Mouse (Mus musculus) hindbrain, embryonic 16.5 days (tissue): Measurements from ENCODE around the gene Lyrm2. TPM values are rescaled to one million over a fixed set of nuclear protein-coding genes. Genes with fewer than 3 reads are reported as not detected.
A peak's percentile ranks its signal among the peaks of the same experiment; 100 is the strongest.

Source experiments
- ATAC-seq: fragments of 200-750 bp; cut with Nextera tagmentation; 2 replicates; pipeline ENCODE4 v1.8.0; 2017; ENCODE audit warnings: moderate TSS enrichment, moderate library complexity
- H3K27ac ChIP-seq: fragments of 300-500 bp; sonication (generic); 2 replicates; pipeline ENCODE4 v1.5.1; 2014; ENCODE audit warnings: low read depth, mild to moderate bottlenecking, control low read depth, low read length, moderate library complexity
- H3K27me3 ChIP-seq: fragments of 300-500 bp; sonication (generic); replicated peaks from 2 replicates; pipeline ENCODE4 v1.6.1; 2014; ENCODE audit warnings: low read length; ENCODE audit not compliant: control insufficient read depth, insufficient read depth
- H3K36me3 ChIP-seq: fragments of 300-500 bp; sonication (generic); 2 replicates; pipeline ENCODE4 v1.6.1; 2014; ENCODE audit warnings: mild to moderate bottlenecking, low read length, moderate library complexity, mixed read lengths; ENCODE audit not compliant: control insufficient read depth, insufficient read depth
- H3K4me1 ChIP-seq: fragments of 300-500 bp; sonication (generic); 2 replicates; pipeline ENCODE4 v1.6.1; 2014; ENCODE audit warnings: low read depth, low read length; ENCODE audit not compliant: control insufficient read depth, insufficient read depth
- H3K4me2 ChIP-seq: fragments of 300-500 bp; sonication (generic); 2 replicates; pipeline ENCODE4 v1.6.1; 2014; ENCODE audit warnings: mild to moderate bottlenecking, low read length, control low read depth, moderate library complexity
- H3K4me3 ChIP-seq: fragments of 300-500 bp; sonication (generic); 2 replicates; pipeline ENCODE4 v1.5.1; 2014; ENCODE audit warnings: mild to moderate bottlenecking, low read length, control low read depth, moderate library complexity
- H3K9ac ChIP-seq: fragments of 300-500 bp; sonication (generic); 2 replicates; pipeline ENCODE4 v1.6.1; 2014; ENCODE audit warnings: low read depth, mild to moderate bottlenecking, control low read depth, low read length, moderate library complexity
- H3K9me3 ChIP-seq: fragments of 300-500 bp; sonication (generic); 2 replicates; pipeline ENCODE4 v1.6.1; 2014; ENCODE audit warnings: mild to moderate bottlenecking, low read length, moderate library complexity; ENCODE audit not compliant: control insufficient read depth
- WGBS: fragments of 180-500 bp; shearing (Covaris S2); extraction: QIAGEN DNeasy Blood & Tissue Kit; methylation state at CpG from one replicate; pipeline ENCODE4 v1.1.7; 2014; 5-methylcytosine and 5-hydroxymethylcytosine counted together
- polyA plus RNA-seq: library from polyadenylated mRNA; unstranded; fragments of >200 nt; fragmentation: Nextera tagmentation; extraction: Ambion mirVana; gene quantifications from 2 replicates; pipeline ENCODE4 v1.2.1, GENCODE M21; 2015

Gene Lyrm2
- polyA plus RNA-seq, 1 experiment from 2014 or later = 102 TPM

GRCm38 (mm10) chr4:32798976-32799375 is 1.1 kb upstream of the Lyrm2 start:
- Histone ChIP-seq H3K27ac (no peak overlapping the region), H3K4me2 (no peak overlapping the region), H3K9me3 (no peaks in the 10 kb centered on the region), H3K4me1 (peaks cover 8% of the 10 kb centered on the region), H3K27me3 (no peaks in the 10 kb centered on the region), H3K9ac (no peak overlapping the region), H3K36me3 (no peaks in the 10 kb centered on the region), H3K4me3 (no peak overlapping the region)
- ATAC-seq = no peak
- WGBS = 96% methylated on average over 4 of the region's 4 CpGs

GRCm38 (mm10) chr4:32800577-32801170 is 621 bp downstream of the Lyrm2 start:
- H3K36me3 ChIP-seq = 0 out of 2 replicates have a peak, but pooled peaks cover under 1% of the 10 kb centered on the region
- WGBS = 8% methylated on average over 9 of the region's 9 CpGs
- peak; percentile 29 for ATAC-seq

GRCm38 (mm10) chr4:32817478-32817877 is 17.4 kb downstream of the Lyrm2 start:
- ATAC-seq = no peak
- 64% methylated on average over 5 of the region's 5 CpGs for WGBS
- H3K9ac ChIP-seq = no peak overlapping the region
- peaks cover 2% of the 10 kb centered on the region; the same call in 1 of the 2 replicates for H3K36me3 ChIP-seq
- no peak overlapping the region for H3K4me2 ChIP-seq
- no peak overlapping the region for H3K4me3 ChIP-seq
- H3K9me3 ChIP-seq = no peaks in the 10 kb centered on the region
- H3K27me3 ChIP-seq = no peaks in the 10 kb centered on the region
- H3K27ac ChIP-seq = no peak overlapping the region
- no peaks in the 10 kb centered on the region for H3K4me1 ChIP-seq

More at GRCm38 (mm10) chr4:32800577-32801170, 621 bp downstream of the Lyrm2 start:
- Histone ChIP-seq H3K9me3 (no peaks in the 10 kb centered on the region), H3K4me3 (peak overlapping the region; percentile 87), H3K4me1 (peaks cover 8% of the 10 kb centered on the region), H3K9ac (peak overlapping the region; percentile 98), H3K27ac (peak overlapping the region; percentile 100), H3K27me3 (no peaks in the 10 kb centered on the region), H3K4me2 (peak overlapping the region; percentile 71)

- no peak overlapping the region for H3K9ac ChIP-seq
- no peak overlapping the region for H3K27ac ChIP-seq
- no peak overlapping the region for H3K4me2 ChIP-seq
- H3K27me3 ChIP-seq = no peaks in the 10 kb centered on the region
- no peak overlapping the region for H3K4me3 ChIP-seq
- peaks cover 2% of the 10 kb centered on the region; the same call in 1 of the 2 replicates for H3K36me3 ChIP-seq
- no peaks in the 10 kb centered on the region for H3K9me3 ChIP-seq
- ATAC-seq = no peak
- no peaks in the 10 kb centered on the region for H3K4me1 ChIP-seq
- 94% methylated on average over 3 of the region's 3 CpGs for WGBS
Observed at GRCm38 (mm10) chr4:32820676-32821075, 20.6 kb downstream of the Lyrm2 start.

- no peak overlapping the region for H3K4me2 ChIP-seq
- H3K9me3 ChIP-seq = no peaks in the 10 kb centered on the region
- no peaks in the 10 kb centered on the region for H3K36me3 ChIP-seq
- no peak for ATAC-seq
- peaks cover 8% of the 10 kb centered on the region for H3K4me1 ChIP-seq
- no peak overlapping the region for H3K27ac ChIP-seq
- H3K27me3 ChIP-seq = no peaks in the 10 kb centered on the region
- no peak overlapping the region for H3K9ac ChIP-seq
- WGBS = 55% methylated on average over 8 of the region's 8 CpGs
- H3K4me3 ChIP-seq = no peak overlapping the region
Observed at GRCm38 (mm10) chr4:32824254-32824653, 24.2 kb downstream of the Lyrm2 start.

- peak overlapping the region; percentile 31; the same call in 1 of the 2 replicates for H3K9ac ChIP-seq
- no peak overlapping the region for H3K4me3 ChIP-seq
- whole genome bisulfite sequencing = 33% methylated on average over 7 of the region's 7 CpGs
- peaks cover 8% of the 10 kb centered on the region for H3K4me1 ChIP-seq
- H3K27ac ChIP-seq = no peak overlapping the region
- no peak overlapping the region for H3K4me2 ChIP-seq
- H3K9me3 ChIP-seq = no peaks in the 10 kb centered on the region
- H3K27me3 ChIP-seq = no peaks in the 10 kb centered on the region
- no peaks in the 10 kb centered on the region for H3K36me3 ChIP-seq
- peak; percentile 61; the same call in 1 of the 2 replicates for ATAC-seq
Observed at GRCm38 (mm10) chr4:32826925-32827324, 26.9 kb downstream of the Lyrm2 start.

GRCm38 (mm10) chr4:32828385-32829077 is 28.5 kb downstream of the Lyrm2 start:
- Histone ChIP-seq H3K4me3 (no peak overlapping the region), H3K9me3 (no peaks in the 10 kb centered on the region), H3K9ac (no peak overlapping the region), H3K36me3 (no peaks in the 10 kb centered on the region), H3K4me2 (no peak overlapping the region), H3K27me3 (no peaks in the 10 kb centered on the region), H3K27ac (no peak overlapping the region), H3K4me1 (peaks cover 8% of the 10 kb centered on the region)
- no peak for ATAC-seq
- 91% methylated on average over 10 of the region's 10 CpGs for WGBS

GRCm38 (mm10) chr4:32829316-32829715 is 29.3 kb downstream of the Lyrm2 start:
- Histone ChIP-seq H3K4me2 (no peak overlapping the region), H3K9me3 (no peaks in the 10 kb centered on the region), H3K27me3 (no peaks in the 10 kb centered on the region), H3K9ac (no peak overlapping the region), H3K4me1 (peaks cover 10% of the 10 kb centered on the region), H3K27ac (no peak overlapping the region), H3K4me3 (no peak overlapping the region), H3K36me3 (no peaks in the 10 kb centered on the region)
- no peak for ATAC-seq
- 77% methylated on average over 10 of the region's 10 CpGs for WGBS

- H3K4me1 ChIP-seq = peaks cover 3% of the 10 kb centered on the region; the same call in 1 of the 2 replicates
- H3K27ac ChIP-seq = no peak overlapping the region
- no peaks in the 10 kb centered on the region for H3K9me3 ChIP-seq
- peak overlapping the region; percentile 39; the same call in 1 of the 2 replicates for H3K9ac ChIP-seq
- peak overlapping the region; percentile 36 for H3K4me3 ChIP-seq
- ATAC-seq = peak; percentile 66; the same call in 1 of the 2 replicates
- no peaks in the 10 kb centered on the region for H3K27me3 ChIP-seq
- peak overlapping the region; percentile 56 for H3K4me2 ChIP-seq
- WGBS = 50% methylated on average over 17 of the region's 17 CpGs
- H3K36me3 ChIP-seq = no peaks in the 10 kb centered on the region
Observed at GRCm38 (mm10) chr4:32833494-32834282, 33.6 kb downstream of the Lyrm2 start.
